Mouse (Mus musculus): ENCODE measurements around the gene Ltc4s. TPM values are rescaled to one million over a fixed set of nuclear protein-coding genes. Genes with fewer than 3 reads are reported as not detected.

Gene Ltc4s
- polyA plus RNA-seq, 1 experiment from 2014 or later, result 5.1 TPM

- peaks cover 18% of the 10 kb centered on the region for H3K36me3 ChIP-seq (ENCODE audit: control insufficient read depth, insufficient read depth, low read length)
- H3K27ac ChIP-seq (ENCODE audit: low read length), result peak overlapping the region; percentile 18; the same call in 1 of the 2 replicates
- H3K9me3 ChIP-seq (ENCODE audit: control insufficient read depth, low read length), result no peaks in the 10 kb centered on the region
- peak overlapping the region; percentile 69 for H3K4me3 ChIP-seq (ENCODE audit: low read length)
- peaks cover 20% of the 10 kb centered on the region for H3K4me1 ChIP-seq (ENCODE audit: control insufficient read depth, insufficient read depth, low read length)
- no peaks in the 10 kb centered on the region for H3K27me3 ChIP-seq (replicated peaks; ENCODE audit: control insufficient read depth, insufficient read depth, low read length)
- WGBS, result 2% methylated on average over 66 of the region's 66 CpGs
- H3K4me2 ChIP-seq (ENCODE audit: low read depth, low read length), result peak overlapping the region; percentile 96
- peak overlapping the region; percentile 63 for H3K9ac ChIP-seq (ENCODE audit: low read depth, low read length)
- ATAC-seq, result peak; percentile 43
These were observed 1.2 kb downstream of the Ltc4s start for GRCm38 (mm10) chr11:50236937-50237835.

GRCm38 (mm10) chr11:50236540-50236936 is 1.9 kb downstream of the Ltc4s start:
- H3K36me3 ChIP-seq (ENCODE audit: control insufficient read depth, insufficient read depth, low read length), result peaks cover 18% of the 10 kb centered on the region
- peak overlapping the region; percentile 96 for H3K4me2 ChIP-seq (ENCODE audit: low read depth, low read length)
- H3K4me3 ChIP-seq (ENCODE audit: low read length), result peak overlapping the region; percentile 69
- no peak overlapping the region for H3K27ac ChIP-seq (ENCODE audit: low read length)
- H3K27me3 ChIP-seq (replicated peaks; ENCODE audit: control insufficient read depth, insufficient read depth, low read length), result no peaks in the 10 kb centered on the region
- H3K4me1 ChIP-seq (ENCODE audit: control insufficient read depth, insufficient read depth, low read length), result peaks cover 20% of the 10 kb centered on the region
- peak overlapping the region; percentile 63 for H3K9ac ChIP-seq (ENCODE audit: low read depth, low read length)
- peak; percentile 94 for ATAC-seq
- 1% methylated on average over 26 of the region's 27 CpGs for WGBS
- no peaks in the 10 kb centered on the region for H3K9me3 ChIP-seq (ENCODE audit: control insufficient read depth, low read length)

- 96% methylated on average over 25 of the region's 25 CpGs for WGBS
- H3K4me2 ChIP-seq (ENCODE audit: low read depth, low read length), result no peak overlapping the region
- peaks cover 35% of the 10 kb centered on the region for H3K4me1 ChIP-seq (ENCODE audit: control insufficient read depth, insufficient read depth, low read length)
- no peak overlapping the region for H3K4me3 ChIP-seq (ENCODE audit: low read length)
- peaks cover 18% of the 10 kb centered on the region for H3K36me3 ChIP-seq (ENCODE audit: control insufficient read depth, insufficient read depth, low read length)
- ATAC-seq, result no peak
- H3K27me3 ChIP-seq (replicated peaks; ENCODE audit: control insufficient read depth, insufficient read depth, low read length), result no peaks in the 10 kb centered on the region
- no peaks in the 10 kb centered on the region for H3K9me3 ChIP-seq (ENCODE audit: control insufficient read depth, low read length)
- no peak overlapping the region for H3K9ac ChIP-seq (ENCODE audit: low read depth, low read length)
- no peak overlapping the region for H3K27ac ChIP-seq (ENCODE audit: low read length)
These were observed 3.8 kb downstream of the Ltc4s start for GRCm38 (mm10) chr11:50234606-50235005.

- H3K27me3 ChIP-seq (replicated peaks; ENCODE audit: control insufficient read depth, insufficient read depth, low read length), result no peaks in the 10 kb centered on the region
- H3K27ac ChIP-seq (ENCODE audit: low read length), result no peak overlapping the region
- no peaks in the 10 kb centered on the region for H3K9me3 ChIP-seq (ENCODE audit: control insufficient read depth, low read length)
- ATAC-seq, result no peak
- H3K4me3 ChIP-seq (ENCODE audit: low read length), result no peak overlapping the region
- H3K36me3 ChIP-seq (ENCODE audit: control insufficient read depth, insufficient read depth, low read length), result peaks cover 18% of the 10 kb centered on the region
- WGBS, result 87% methylated on average over 11 of the region's 11 CpGs
- peaks cover 41% of the 10 kb centered on the region for H3K4me1 ChIP-seq (ENCODE audit: control insufficient read depth, insufficient read depth, low read length)
- H3K9ac ChIP-seq (ENCODE audit: low read depth, low read length), result no peak overlapping the region
- H3K4me2 ChIP-seq (ENCODE audit: low read depth, low read length), result no peak overlapping the region
These were observed 4.4 kb downstream of the Ltc4s start for GRCm38 (mm10) chr11:50233993-50234392.

- Histone ChIP-seq H3K27me3 (replicated peaks; ENCODE audit: control insufficient read depth, insufficient read depth, low read length) (no peaks in the 10 kb centered on the region), H3K9me3 (ENCODE audit: control insufficient read depth, low read length) (no peaks in the 10 kb centered on the region), H3K4me3 (ENCODE audit: low read length) (no peak overlapping the region), H3K9ac (ENCODE audit: low read depth, low read length) (no peak overlapping the region), H3K4me2 (ENCODE audit: low read depth, low read length) (no peak overlapping the region), H3K4me1 (ENCODE audit: control insufficient read depth, insufficient read depth, low read length) (peaks cover 43% of the 10 kb centered on the region), H3K27ac (ENCODE audit: low read length) (no peak overlapping the region), H3K36me3 (ENCODE audit: control insufficient read depth, insufficient read depth, low read length) (peaks cover 18% of the 10 kb centered on the region)
- 94% methylated on average over 13 of the region's 13 CpGs for WGBS
- no peak for ATAC-seq
These were observed 5.4 kb downstream of the Ltc4s start for GRCm38 (mm10) chr11:50233022-50233421.

- Histone ChIP-seq H3K27me3 (replicated peaks; ENCODE audit: control insufficient read depth, insufficient read depth, low read length) (no peaks in the 10 kb centered on the region), H3K4me3 (ENCODE audit: low read length) (no peak overlapping the region), H3K36me3 (ENCODE audit: control insufficient read depth, insufficient read depth, low read length) (peaks cover 18% of the 10 kb centered on the region), H3K4me1 (ENCODE audit: control insufficient read depth, insufficient read depth, low read length) (peaks cover 48% of the 10 kb centered on the region), H3K9me3 (ENCODE audit: control insufficient read depth, low read length) (no peaks in the 10 kb centered on the region), H3K27ac (ENCODE audit: low read length) (no peak overlapping the region), H3K4me2 (ENCODE audit: low read depth, low read length) (peak overlapping the region; percentile 42), H3K9ac (ENCODE audit: low read depth, low read length) (no peak overlapping the region)
- WGBS, result 25% methylated on average over 8 of the region's 8 CpGs
- ATAC-seq, result no peak
These were observed 7.0 kb downstream of the Ltc4s start for GRCm38 (mm10) chr11:50231411-50231810.

- Histone ChIP-seq H3K9ac (ENCODE audit: low read depth, low read length) (no peak overlapping the region), H3K4me2 (ENCODE audit: low read depth, low read length) (peak overlapping the region; percentile 42), H3K4me1 (ENCODE audit: control insufficient read depth, insufficient read depth, low read length) (peaks cover 48% of the 10 kb centered on the region), H3K36me3 (ENCODE audit: control insufficient read depth, insufficient read depth, low read length) (peaks cover 18% of the 10 kb centered on the region), H3K9me3 (ENCODE audit: control insufficient read depth, low read length) (no peaks in the 10 kb centered on the region), H3K27me3 (replicated peaks; ENCODE audit: control insufficient read depth, insufficient read depth, low read length) (no peaks in the 10 kb centered on the region), H3K27ac (ENCODE audit: low read length) (peak overlapping the region; percentile 34; the same call in 1 of the 2 replicates), H3K4me3 (ENCODE audit: low read length) (peak overlapping the region; percentile 21; the same call in 1 of the 2 replicates)
- 37% methylated on average over 45 of the region's 45 CpGs for WGBS
- ATAC-seq, result peak; percentile 26; the same call in 1 of the 2 replicates
These were observed 7.7 kb downstream of the Ltc4s start for GRCm38 (mm10) chr11:50230481-50231304.

GRCm38 (mm10) chr11:50229252-50229910 is 9.0 kb downstream of the Ltc4s start:
- Histone ChIP-seq H3K9me3 (ENCODE audit: control insufficient read depth, low read length) (no peaks in the 10 kb centered on the region), H3K4me1 (ENCODE audit: control insufficient read depth, insufficient read depth, low read length) (peaks cover 48% of the 10 kb centered on the region), H3K4me3 (ENCODE audit: low read length) (no peak overlapping the region), H3K4me2 (ENCODE audit: low read depth, low read length) (no peak overlapping the region), H3K36me3 (ENCODE audit: control insufficient read depth, insufficient read depth, low read length) (peaks cover 16% of the 10 kb centered on the region), H3K27me3 (replicated peaks; ENCODE audit: control insufficient read depth, insufficient read depth, low read length) (no peaks in the 10 kb centered on the region), H3K27ac (ENCODE audit: low read length) (no peak overlapping the region), H3K9ac (ENCODE audit: low read depth, low read length) (no peak overlapping the region)
- WGBS, result 62% methylated on average over 7 of the region's 7 CpGs
- no peak for ATAC-seq

- 53% methylated on average over 3 of the region's 3 CpGs for WGBS
- Histone ChIP-seq H3K4me1 (ENCODE audit: control insufficient read depth, insufficient read depth, low read length) (peaks cover 48% of the 10 kb centered on the region), H3K27me3 (replicated peaks; ENCODE audit: control insufficient read depth, insufficient read depth, low read length) (no peaks in the 10 kb centered on the region), H3K4me3 (ENCODE audit: low read length) (no peak overlapping the region), H3K4me2 (ENCODE audit: low read depth, low read length) (no peak overlapping the region), H3K27ac (ENCODE audit: low read length) (no peak overlapping the region), H3K9ac (ENCODE audit: low read depth, low read length) (no peak overlapping the region), H3K9me3 (ENCODE audit: control insufficient read depth, low read length) (no peaks in the 10 kb centered on the region), H3K36me3 (ENCODE audit: control insufficient read depth, insufficient read depth, low read length) (peaks cover 10% of the 10 kb centered on the region)
- ATAC-seq, result no peak
These were observed 9.6 kb downstream of the Ltc4s start for GRCm38 (mm10) chr11:50228772-50229171.
